Mouse (Mus musculus) kidney, postnatal 14 days (tissue): Measurements from ENCODE around the gene Defb36.

Experiments
- DNase-seq: peaks from one replicate; pipeline ENCODE4 v3.0.0; 2022; ENCODE audit warnings: mixed read lengths

The Defb36 gene

GRCm38 (mm10) chr2:152622953-152623352 lies 18.8 kb downstream of the Defb36 start, which contains the start of gene Defb25:
TSS of gene Defb25 (minus strand) at chr2:152623053.
- DNase-seq = no peak

DNA sequence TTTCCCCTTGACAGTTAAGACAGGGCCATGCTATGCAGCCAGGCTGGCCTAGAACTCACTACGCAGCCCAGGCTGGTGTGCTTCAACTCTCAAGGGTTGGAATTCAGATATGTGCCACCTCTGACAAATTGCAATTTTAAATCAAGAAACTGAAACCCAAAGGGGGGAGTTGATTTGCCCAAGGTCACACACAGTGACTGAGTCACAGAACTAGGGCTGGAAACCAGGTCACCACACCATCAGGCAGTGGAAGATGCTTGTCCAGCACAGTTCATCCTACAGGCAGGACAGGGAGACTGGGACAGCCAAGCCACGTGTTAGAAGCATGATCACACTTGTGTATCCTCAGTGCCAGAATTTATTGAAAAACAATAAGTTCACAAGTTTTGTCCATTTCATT lies 20.4 kb downstream of the Defb36 start:
- no peak for DNase-seq

DNA sequence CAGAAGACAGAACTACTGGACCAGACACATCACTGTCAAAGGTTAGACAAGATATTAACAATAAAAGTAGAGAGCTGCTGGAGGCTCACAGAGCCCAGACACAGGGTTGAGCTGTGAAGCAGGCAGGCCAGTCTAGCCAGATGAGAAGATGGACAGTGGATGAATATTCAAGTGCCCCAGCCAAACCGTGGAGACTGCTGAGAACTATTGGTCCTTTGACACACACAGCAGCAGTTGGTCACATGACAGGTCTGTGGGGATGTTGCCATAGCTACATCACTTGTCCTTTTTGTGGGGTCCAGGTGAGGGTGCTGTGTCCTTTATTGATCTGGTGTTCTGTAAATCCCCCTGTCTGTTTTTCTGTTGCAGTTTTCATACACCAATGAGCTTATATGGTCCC lies 21.1 kb downstream of the Defb36 start:
- DNase-seq = no peak

GRCm38 (mm10) chr2:152626774-152627591 lies 22.9 kb downstream of the Defb36 start, which contains the start of gene Rem1:
TSS of gene Rem1 (plus strand) at chr2:152626951.
- DNase-seq = peak; percentile 58

- DNase-seq = peak; percentile 42
These were observed 23.9 kb downstream of the Defb36 start for GRCm38 (mm10) chr2:152628066-152628465.

DNA sequence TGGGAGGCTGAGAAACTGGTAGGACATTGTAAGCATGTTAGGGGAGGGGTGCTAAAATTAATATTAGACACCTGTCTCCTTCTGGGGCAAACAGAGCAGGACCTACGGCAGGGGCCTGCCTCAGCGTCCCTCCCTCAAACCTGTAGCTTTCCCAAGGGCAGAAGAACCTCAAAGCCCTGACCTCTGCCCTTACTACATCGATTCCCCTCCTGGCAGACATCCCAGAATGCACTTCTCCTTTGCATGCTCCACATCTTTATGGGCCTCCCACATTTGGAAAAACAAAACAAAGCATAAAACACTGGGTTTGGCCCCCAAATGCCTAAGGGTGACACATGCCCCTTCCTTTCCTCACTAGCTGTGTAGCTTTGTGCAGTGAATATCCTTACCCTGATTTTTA lies 25.1 kb downstream of the Defb36 start:
- no peak for DNase-seq

GRCm38 (mm10) chr2:152629904-152630303 lies 25.8 kb downstream of the Defb36 start:
- no peak for DNase-seq

DNA sequence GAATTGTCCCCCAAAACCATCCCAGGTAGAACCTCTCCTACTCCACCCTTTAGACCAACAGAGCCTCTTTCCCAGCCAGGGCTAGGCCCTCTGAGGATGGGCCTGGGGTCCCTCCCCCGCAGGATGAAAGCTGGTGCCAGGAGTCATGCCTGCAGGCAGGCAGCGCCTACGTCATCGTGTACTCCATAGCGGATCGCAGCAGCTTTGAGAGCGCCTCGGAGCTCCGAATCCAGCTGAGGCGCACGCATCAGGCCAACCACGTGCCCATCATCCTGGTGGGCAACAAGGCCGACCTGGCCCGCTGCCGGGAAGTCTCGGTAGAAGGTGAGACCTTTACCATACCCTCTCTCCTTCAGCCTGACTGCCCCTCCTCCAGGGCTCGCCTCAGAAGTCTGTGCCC lies 29.2 kb downstream of the Defb36 start:
- no peak for DNase-seq

DNA sequence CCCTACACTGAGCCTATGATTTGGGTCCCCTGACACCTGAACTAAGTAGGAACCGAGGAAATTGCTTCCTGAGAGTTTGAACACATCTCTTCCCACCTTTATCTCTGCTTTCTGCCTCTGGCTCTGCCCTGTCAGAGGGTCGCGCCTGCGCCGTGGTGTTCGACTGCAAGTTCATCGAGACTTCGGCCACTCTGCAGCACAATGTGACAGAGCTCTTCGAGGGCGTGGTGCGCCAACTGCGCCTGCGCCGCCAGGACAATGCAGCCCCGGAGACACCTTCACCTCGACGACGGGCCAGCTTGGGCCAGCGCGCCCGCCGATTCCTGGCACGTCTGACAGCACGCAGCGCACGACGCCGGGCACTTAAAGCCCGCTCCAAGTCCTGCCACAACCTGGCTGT lies 30.2 kb downstream of the Defb36 start:
- no peak for DNase-seq

DNA sequence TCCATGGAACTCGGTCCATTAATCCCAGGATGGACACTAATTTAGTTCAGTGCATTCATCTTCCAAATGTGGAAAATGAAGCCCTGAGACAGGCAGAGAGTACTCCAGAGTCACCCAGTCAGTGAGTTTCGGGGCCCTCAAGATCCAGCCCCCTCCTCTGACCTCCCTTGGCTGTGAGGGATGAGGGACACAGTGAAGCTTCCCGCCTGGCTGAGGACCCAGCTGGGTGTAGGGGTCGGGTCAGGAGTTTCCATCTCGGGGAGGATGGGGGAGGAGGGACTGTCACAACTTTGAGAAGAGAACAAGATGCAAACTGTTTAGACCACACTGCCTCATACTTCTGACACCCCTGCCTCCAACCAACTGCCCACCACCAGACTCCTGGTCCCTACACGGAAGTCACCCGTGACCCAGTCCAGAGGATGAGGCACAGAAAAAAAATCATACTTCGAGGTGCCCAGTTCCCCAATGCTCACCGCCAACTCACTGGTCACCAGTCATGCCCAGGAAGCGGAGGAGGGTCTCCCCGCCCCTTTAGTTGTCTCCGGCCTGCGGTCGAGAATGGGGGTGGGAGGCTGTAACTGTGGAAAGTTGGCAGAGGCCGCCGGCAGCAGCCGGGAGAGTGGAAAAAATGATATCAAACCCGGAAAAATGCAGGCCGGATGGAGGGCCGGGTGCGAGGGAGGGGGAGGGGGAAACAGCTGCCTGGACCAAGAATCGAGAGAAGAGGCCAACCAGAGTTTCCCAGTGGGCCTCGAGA lies 32.3 kb downstream of the Defb36 start:
- peak; percentile 91 for DNase-seq

DNA sequence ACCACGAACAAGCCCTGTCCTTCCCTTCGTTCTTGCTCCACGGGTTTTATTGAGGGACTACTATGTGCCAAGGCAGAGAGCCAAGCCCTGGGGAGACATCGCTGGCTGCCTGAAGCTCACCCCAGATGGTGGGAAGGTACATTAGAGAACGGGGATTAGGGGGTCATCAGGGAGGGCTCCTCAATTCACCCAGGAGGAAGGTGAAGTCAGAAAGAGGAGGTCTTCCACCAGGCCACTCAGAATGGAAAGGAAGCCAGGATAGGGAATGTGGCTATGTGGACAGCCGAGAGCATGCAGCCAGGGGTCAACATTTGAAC lies 32.8 kb downstream of the Defb36 start:
- DNase-seq = no peak

DNA sequence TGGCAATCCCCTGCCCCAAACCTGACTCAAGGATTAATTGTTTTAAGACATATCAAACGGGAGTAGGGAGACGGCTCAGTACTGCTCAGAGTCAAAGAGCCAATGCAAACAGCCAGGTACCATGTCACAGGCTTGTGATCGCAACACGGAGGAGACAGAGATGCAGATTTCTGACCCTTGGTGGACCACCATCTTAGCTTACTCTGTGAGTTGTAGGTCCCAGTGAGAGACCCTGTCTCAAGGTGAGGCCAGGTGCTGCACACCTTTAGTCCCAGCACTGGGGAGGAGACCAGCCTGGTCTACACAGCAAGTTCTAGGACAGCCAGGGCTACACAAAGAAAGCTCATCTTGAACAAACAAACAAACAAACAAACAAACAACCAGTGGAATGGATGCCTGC lies 33.3 kb downstream of the Defb36 start:
- DNase-seq = no peak

DNA sequence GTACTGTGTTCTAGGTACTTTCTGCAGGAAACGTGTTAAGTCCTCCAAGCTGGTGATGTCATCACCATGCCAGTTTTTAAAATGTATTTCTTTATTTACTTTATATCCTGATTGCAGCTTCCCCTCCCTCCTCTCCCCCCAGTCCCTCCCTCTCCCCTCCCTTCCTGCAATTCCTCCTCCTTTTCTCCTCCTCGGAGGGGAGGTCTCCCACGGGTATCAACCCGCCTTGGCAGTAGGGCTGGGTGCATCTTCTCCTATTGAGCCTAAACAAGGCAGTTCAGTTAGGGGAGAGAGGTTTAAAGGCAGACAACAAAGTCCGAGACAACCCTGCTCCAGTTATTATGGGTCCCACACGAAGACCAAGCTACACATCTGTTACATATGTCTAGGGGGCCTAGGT lies 34.7 kb downstream of the Defb36 start:
- no peak for DNase-seq

- DNase-seq = peak; percentile 81
These were observed 35.4 kb downstream of the Defb36 start for GRCm38 (mm10) chr2:152639406-152640113.

DNA sequence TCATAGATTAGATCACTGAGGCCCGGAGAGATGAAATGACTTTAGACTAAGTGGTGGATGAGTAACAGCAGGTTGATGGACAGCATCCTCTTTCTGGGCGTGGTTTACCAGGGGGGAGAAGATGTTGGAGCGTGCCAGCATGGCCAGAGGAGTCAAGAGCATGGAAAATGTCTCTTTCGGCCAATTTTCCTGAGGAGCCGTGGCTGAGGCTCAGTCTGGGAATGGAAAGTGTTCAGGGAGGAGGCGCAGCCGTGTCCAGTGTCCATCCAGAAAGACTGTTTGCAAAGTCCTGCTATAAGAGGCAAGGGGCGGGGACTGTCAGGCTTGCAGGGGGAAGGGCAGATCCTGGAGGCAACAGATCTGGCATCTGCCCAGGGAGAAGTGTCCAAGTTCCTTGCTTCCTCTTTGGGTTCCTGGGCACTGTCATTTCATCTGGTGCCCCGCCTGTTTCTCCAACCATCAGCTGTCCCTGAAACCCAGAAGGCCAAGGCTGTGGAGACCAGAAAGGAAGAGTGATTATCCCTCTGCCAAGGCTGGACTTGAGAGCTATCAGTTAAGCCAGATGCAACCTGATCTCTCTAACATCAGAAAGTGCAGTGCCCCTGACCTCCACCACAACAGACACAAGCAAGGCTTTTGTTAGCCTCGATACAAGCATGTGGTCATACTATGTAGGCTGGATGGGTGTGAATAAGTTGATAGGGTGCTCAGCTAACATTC lies 48.9 kb downstream of the Defb36 start:
- peak; percentile 80 for DNase-seq

- peak; percentile 39 for DNase-seq
These were observed 50.0 kb downstream of the Defb36 start for GRCm38 (mm10) chr2:152653874-152654715.

DNA sequence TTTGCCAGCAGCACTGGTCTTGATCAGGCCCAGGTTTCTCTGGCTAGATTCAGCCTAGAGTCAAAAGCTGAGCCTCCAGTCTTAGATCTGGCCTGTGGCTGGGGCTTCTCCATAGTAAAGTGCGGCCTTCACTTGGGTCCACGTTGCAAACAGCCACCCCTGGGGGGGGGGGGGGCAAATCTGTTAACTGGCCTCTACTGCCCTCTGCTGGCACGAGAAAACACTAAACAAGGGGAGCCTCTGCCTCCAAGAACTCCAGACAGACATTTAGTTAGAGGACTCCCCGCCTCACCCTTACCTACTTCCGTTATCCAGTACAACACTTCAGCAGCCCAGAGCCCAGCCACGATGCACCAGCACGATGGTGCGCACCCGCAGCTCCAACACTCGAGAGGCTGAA lies 53.3 kb downstream of the Defb36 start:
- DNase-seq = peak; percentile 49

GRCm38 (mm10) chr2:152661163-152661562 lies 57.0 kb downstream of the Defb36 start:
- no peak for DNase-seq
